Mouse (Mus musculus): ENCODE measurements at regions not wholly inside any gene's neighbourhood (a gene's known extent, or its start where the extent isn't known, plus 50 kb on each side); places are given as distances from the start of the nearest gene placed in this dataset.

GRCm38 (mm10) chr5:80704732-80705131, 315.2 kb upstream of the Adgrl3 start:
- Histone ChIP-seq H3K36me3 (no peaks in the 10 kb centered on the region), H3K27ac (no peak overlapping the region), H3K9ac (no peak overlapping the region), H3K4me1 (no peaks in the 10 kb centered on the region), H3K4me2 (no peak overlapping the region), H3K4me3 (no peak overlapping the region), H3K27me3 (no peaks in the 10 kb centered on the region), H3K9me3 (no peaks in the 10 kb centered on the region)
- ATAC-seq (ENCODE audit: borderline replicate concordance, extremely low read depth, low FRiP score, low TSS enrichment) = no peak
- WGBS = 77% methylated on average over 2 of the region's 2 CpGs

- H3K9ac ChIP-seq = no peak overlapping the region
- H3K4me3 ChIP-seq = no peak overlapping the region
- no peak overlapping the region for H3K27ac ChIP-seq
- no peaks in the 10 kb centered on the region for H3K27me3 ChIP-seq
- H3K4me1 ChIP-seq = no peaks in the 10 kb centered on the region
- H3K9me3 ChIP-seq = no peaks in the 10 kb centered on the region
- H3K36me3 ChIP-seq = no peaks in the 10 kb centered on the region
- H3K4me2 ChIP-seq = no peak overlapping the region
- WGBS = 54% methylated on average over 8 of the region's 8 CpGs
- ATAC-seq (ENCODE audit: borderline replicate concordance, extremely low read depth, low FRiP score, low TSS enrichment) = no peak
Measured at GRCm38 (mm10) chr5:80706645-80707056, 313.3 kb upstream of the Adgrl3 start.

Measured in lung, embryonic 15.5 days (tissue).